Mouse (Mus musculus) heart, postnatal 0 days (tissue): ENCODE data around the gene Ush1g.

Experiments
- CTCF ChIP-seq: IDR thresholded peaks from 2 replicates; pipeline ENCODE4 v1.5.1; 2016; ENCODE audit warnings: antibody characterized with exemption, control low read depth, low read depth
- EP300 ChIP-seq: IDR thresholded peaks from 2 replicates; pipeline ENCODE4 v1.6.1; 2016; ENCODE audit warnings: antibody characterized with exemption, low read depth

DNA sequence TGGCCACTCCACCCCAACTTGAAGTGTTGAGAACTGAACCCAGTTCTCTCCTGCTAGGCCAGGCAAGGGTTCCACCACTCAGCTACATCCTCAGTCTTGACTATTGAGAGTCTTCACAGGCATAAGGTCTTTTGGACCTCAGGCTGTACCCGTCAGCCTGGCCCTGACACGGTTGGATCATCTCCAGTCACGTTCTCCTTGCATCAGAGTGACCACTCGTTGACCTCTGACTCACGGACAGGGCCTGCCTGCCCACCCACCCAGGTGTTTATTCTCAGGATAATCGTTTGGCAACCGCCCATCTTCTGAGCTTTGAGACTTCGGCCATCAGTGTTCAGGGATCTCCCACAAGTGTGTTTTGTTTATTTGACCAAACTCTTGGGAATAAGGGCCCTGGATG lies 18.7 kb downstream of the Ush1g start:
- no peak for TF ChIP-seq CTCF
- no peak for TF ChIP-seq EP300
